Mouse (Mus musculus): ENCODE measurements around the gene Hist1h2ab.

Hist1h2ab gene

DNA sequence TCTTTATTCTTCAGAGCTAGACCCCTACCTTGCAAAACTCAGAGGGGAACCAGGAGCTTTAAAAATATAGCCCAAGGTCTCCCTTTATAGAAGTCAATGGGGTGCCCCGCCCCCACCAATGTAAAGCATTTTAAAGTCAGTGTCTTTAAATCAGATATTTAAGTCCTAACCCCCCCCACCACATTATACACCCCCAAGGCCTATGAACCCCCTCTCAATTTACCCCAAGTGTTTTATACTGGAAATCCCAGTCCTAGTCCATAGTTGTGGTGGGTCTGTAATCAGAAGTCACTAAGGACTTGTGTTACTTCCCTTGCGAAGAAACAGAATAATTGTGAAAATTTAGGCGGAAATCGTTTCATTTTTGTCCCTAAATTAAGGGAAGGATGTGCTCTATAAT, 12.9 kb upstream of the Hist1h2ab start:
- no peak for DNase-seq (ENCODE audit: low read depth, low spot score)

DNA sequence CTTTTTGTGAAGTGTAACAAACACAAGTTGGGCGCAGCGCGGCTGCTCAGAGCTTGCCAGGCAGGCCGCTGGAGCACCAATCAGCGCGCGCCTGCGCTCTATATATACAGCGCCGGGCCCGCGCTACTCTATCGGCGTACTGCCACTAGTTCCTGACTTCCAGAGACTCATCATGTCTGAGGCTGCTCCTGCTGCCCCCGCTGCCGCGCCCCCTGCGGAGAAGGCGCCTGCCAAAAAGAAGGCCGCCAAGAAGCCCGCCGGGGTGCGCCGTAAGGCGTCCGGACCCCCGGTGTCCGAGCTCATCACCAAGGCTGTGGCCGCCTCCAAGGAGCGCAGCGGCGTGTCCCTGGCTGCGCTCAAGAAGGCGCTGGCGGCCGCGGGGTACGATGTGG, 12.3 kb upstream of the Hist1h2ab start, which contains the start of gene Hist1h1c:
Gene Hist1h1c (plus strand): TSS at position 132 of the 392 bp plus-strand sequence.
- DNase-seq (ENCODE audit: low read depth, low spot score): peak; percentile 95

DNA sequence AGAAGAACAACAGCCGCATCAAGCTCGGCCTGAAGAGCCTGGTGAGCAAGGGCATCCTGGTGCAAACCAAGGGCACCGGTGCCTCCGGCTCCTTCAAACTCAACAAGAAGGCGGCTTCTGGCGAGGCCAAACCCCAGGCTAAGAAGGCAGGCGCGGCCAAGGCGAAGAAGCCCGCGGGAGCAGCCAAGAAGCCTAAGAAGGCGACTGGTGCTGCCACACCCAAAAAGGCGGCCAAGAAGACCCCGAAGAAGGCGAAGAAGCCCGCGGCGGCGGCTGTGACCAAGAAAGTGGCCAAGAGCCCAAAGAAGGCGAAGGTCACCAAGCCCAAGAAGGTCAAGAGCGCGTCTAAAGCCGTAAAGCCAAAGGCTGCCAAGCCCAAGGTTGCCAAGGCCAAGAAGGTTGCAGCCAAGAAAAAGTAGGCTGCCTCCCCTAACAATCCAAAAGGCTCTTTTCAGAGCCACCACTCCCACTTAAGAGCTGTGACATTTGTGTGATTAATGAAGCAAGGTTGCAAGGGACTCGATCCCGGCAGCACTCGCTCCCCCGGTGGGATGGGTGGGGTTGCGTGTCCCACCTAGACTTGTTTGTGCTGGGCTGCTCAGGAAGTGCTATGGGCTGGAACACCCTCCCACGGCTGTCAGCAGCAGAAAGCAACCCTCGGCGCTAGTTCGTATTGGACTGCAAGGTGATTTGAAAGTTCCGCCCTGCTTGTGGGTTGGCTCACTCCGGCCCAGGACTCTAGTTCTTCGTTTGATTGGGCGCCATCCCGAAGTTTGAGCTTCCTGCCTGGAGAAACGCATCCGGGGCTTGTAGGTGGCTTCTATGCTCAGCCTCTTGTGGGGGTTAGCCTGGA, 11.6 kb upstream of the Hist1h2ab start:
- peak; percentile 94 for DNase-seq (ENCODE audit: low read depth, low spot score)

DNA sequence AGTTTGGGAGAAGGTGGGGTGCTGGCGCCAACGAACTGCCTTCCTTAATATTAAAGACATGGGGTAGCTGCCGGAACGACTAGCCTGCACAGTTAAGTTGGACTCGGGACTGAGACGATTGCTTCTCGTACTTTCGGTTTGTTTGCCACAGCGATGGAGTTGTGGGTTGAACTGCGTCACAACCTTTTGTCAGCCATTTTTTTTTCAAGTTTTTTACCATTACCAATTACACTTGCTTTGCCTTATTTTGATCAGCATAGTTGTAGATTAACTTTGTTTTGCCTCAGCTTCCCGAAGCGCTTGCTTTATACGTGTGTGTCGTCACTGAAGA, 11.0 kb upstream of the Hist1h2ab start:
- DNase-seq (ENCODE audit: low read depth, low spot score): peak; percentile 92

DNA sequence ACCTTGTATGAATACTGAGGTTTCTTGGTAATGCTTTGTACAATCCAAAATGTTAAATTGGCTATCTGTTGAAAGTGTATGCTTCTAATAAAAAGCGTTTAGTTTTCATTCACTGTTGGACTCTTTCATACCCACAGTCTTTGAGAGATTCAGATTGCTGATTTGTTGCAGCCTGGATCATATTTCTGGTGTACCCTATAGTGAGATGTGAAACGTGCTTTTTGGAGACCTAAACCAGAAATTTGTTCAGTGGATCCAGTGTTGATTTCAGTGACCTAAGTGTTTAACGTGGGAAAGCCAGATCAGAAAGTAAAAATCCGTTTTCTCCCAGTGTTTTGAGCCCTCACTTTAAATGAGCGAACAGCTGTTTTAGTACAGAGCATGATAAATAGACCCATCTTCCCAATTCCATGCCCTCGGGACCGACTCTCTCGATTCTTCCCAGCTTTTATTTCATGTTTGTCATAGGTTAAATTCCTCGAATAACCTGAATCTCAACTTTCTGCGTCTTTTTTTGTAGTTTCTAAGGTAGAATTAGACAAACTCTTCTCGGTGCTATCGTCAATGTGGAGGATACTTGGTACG, 10.6 kb upstream of the Hist1h2ab start:
- no peak for DNase-seq (ENCODE audit: low read depth, low spot score)

DNA sequence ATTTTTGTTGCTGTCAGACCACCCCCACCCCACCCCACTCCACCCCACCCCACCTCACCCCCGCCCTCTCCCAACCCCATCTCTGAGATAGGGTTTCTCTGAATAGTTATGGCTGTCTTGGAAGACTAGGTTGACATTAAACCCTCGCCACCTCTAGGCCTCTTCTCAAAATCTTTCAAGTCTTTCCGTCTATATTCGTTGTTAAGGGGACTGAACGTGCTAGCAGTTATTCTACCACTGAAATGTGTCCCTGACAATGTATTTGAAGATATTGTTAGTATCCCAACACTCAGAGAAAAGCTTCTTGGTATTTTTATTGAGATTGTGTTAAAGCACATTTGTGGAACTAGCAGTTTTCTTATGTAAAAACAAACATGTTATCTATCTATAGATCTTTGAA, 10.0 kb upstream of the Hist1h2ab start:
- DNase-seq (ENCODE audit: low read depth, low spot score): no peak

DNA sequence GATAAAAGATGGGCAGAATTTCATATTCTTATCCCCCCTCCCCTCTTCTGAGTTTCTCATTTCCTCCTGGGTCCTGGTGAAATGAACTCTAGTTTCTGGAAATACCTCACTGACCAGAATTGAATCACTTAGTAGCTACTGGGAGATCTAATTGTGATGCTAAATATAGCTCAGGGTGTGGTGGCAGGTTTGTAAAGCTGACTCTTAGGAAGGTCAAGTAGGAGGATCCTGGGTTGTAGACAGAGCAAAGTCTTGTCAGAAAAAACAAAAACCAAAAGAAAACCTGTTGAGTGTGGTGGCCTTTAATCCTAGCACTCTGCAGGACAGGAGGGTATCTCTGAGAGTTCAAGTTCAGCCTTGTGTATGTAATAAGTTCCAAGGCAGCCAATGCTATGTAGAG, 8.9 kb upstream of the Hist1h2ab start:
- no peak for DNase-seq (ENCODE audit: low read depth, low spot score)

DNA sequence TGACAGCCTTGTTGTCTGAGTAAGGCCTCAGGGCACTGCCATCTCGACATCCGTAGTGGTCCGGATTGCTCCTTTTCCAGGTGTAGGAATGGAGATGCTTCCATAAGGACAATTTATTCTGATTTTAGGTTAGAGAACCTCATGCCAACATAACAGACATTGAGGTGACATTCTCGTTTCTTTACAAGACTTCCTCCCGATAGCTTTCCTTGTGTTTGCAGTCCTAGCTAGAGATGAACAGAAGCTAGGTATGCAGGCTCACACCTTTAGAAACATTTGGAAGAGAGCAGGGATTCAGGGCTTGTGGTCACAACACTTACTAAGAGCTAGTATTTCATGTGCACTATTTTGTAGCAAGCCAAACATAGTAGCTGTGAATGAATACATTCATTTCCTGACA, 7.7 kb upstream of the Hist1h2ab start:
- no peak for DNase-seq (ENCODE audit: low read depth, low spot score)

DNA sequence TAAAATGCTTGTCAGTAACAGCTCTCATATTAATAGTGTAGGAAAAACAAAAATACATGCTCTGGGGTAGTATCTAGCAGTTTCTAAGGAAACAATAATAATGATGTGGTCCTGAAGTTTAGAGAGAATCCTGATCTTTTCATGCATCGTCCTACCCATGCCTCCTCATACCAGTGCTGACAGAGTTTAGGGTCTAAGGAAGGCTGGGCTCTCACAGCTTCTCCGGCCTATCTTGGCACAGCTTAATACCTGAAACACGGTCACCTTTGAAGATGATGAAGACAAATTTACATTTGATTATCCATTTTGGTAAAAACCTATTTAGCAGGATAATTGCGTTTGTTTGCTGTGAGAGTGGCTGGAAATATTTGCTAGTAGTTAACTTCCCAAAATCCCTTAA, 7.0 kb upstream of the Hist1h2ab start:
- DNase-seq (ENCODE audit: low read depth, low spot score): no peak

DNA sequence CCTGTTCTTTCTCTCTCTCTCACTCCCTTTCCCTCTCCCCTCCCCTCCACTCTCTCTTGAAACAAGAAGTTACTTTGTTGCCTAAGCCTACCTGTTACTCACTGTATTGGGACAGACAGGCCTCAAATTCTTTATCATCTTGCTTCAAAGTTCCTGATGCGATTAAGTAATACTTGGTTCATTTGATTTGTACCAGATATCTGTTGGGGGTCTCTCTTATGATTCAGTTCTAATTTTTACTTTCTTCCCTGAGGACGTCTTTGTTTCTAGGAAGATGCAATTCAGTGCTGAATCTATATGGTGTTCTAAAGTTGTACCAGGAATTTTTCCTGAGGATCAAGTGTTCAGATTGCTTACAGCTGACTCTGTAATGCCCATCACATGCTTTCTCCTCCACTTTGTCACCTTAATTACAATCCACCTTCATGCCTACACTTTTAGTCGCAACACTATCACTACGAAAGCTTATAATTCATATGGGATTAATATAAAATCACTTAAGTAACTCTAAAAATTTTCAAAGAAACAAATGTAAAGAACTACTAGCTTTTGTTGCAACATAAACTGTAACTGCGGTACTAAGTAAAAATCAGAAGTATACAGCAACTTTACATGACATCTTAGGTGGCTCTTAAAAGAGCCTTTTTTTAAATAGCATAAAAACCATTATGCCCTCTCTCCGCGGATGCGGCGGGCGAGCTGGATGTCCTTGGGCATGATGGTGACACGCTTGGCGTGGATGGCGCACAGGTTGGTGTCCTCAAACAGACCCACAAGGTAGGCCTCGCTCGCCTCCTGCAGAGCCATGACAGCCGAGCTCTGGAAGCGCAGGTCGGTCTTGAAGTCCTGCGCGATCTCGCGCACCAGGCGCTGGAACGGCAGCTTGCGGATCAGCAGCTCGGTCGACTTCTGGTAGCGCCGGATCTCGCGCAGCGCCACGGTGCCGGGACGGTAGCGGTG, 6.2 kb upstream of the Hist1h2ab start:
- no peak for DNase-seq (ENCODE audit: low read depth, low spot score)

DNA sequence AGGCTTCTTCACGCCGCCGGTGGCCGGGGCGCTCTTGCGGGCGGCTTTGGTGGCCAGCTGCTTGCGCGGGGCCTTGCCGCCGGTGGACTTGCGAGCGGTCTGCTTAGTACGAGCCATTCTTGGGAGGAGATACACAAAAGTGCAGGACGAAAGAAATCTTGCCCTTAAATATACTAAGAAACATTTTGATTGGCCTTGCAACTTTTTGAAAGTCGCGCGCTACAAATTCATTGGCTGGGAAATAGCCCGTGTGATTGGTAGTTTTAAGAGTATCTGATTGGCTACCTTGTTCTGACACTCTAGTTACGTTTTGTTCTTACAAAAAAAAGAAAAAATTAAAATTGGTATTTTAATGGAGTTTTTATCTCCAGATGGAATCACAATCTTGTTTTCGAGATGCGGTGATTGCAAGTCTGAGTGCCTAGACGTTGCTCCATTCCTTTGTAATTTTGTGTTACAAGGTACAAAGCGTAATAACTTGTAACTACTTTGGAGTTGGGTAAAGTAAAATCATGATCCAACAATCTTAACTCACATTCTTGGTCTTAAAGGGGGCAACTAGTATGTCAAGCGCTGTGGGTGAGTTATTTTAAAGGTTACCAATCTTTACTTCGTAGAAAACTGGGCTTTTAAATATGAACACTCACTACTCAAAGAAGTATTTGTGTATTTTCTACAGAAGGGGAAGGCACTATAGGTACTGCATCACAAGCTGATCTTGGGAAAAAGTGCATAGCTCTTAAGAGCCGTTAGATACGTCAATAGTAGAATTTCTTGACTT, 5.4 kb upstream of the Hist1h2ab start, which contains the start of gene Hist1h3c:
Gene Hist1h3c (minus strand): TSS at position 222 of the 781 bp plus-strand sequence.
- DNase-seq (ENCODE audit: low read depth, low spot score): peak; percentile 91

DNA sequence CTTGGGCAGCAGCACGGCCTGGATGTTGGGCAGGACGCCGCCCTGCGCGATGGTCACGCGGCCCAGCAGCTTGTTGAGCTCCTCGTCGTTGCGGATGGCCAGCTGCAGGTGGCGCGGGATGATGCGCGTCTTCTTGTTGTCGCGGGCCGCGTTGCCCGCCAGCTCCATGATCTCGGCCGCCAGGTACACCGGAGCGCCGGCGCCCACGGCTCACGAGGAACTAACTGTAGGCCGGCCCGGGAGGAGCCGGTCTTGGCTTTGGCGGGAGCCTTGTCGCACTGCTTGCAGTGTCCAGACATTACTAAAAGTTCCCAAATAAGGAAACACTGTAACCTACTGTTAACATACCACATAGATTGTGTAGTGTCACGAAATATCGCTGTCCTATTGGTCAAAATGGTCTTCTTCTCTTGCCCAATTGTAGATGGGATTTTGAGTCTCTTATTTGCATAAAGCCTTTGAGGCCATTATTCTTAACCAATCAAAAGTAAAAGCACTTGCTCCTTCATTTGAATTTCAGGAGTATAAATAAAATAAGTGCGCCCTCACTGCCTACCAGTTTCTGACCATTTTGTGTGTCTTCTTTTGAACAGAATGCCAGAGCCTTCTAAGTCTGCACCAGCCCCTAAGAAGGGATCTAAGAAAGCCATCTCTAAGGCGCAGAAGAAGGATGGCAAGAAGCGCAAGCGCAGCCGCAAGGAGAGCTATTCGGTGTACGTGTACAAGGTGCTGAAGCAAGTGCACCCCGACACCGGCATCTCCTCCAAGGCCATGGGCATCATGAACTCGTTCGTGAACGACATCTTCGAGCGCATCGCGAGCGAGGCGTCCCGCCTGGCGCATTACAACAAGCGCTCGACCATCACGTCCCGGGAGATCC, 4.5 kb upstream of the Hist1h2ab start, which contains the start of gene Hist1h2bb:
Gene Hist1h2bb (plus strand): TSS at position 534 of the 880 bp plus-strand sequence.
- DNase-seq (ENCODE audit: low read depth, low spot score): peak; percentile 91

DNA sequence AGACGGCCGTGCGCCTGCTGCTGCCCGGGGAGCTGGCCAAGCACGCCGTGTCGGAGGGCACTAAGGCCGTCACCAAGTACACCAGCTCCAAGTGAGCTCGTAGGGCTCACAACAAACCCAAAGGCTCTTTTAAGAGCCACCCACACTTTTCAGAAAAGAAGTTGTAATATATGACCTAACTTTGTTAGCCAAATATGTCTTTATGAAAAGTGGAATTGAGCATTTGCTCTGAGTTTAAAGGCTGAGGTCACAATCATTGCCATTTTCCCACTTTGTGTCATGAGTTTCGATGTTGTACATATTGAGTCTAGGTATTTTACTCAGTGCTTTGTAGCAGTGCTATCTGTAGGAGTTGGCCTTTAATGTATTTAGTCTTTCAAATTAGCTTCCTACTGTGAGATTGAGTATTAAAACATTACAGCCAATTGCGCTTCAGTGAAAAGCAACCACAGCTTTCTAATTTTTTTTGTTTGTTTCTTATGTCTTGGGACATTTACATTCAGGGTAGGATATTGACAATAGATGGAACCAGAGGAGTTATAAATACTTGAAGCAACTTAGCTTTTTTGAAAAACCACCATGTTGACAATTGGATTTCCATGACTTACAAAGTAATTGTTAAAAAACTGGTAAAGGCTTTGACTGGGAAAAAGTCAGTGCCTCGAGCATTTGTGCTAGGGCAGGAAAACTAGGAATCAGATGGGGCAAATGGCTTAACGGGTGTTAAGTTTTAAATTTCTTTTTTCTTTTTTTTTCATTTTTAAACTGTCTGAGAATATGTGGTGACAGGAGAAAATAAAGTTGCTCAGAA, 3.6 kb upstream of the Hist1h2ab start:
- DNase-seq (ENCODE audit: low read depth, low spot score): peak; percentile 45

DNA sequence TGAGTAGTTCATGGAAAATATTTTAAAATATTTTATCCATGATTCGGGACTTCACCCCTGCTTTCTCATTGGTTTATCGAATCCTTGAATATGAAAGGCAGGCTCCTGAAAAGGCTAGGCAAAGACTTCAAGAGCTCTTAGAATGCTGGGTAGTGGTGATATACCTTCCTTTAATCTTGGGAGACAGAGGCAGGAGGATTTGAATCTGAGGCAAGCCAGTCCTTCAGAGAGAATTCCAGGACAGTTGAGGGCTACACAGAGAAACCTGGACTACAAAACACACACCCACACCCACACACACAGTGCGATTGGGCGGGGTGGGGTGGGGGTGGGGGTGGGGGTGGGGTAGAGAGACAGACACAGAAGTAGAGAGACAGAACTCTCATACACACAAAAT, 3.0 kb upstream of the Hist1h2ab start:
- no peak for DNase-seq (ENCODE audit: low read depth, low spot score)

DNA sequence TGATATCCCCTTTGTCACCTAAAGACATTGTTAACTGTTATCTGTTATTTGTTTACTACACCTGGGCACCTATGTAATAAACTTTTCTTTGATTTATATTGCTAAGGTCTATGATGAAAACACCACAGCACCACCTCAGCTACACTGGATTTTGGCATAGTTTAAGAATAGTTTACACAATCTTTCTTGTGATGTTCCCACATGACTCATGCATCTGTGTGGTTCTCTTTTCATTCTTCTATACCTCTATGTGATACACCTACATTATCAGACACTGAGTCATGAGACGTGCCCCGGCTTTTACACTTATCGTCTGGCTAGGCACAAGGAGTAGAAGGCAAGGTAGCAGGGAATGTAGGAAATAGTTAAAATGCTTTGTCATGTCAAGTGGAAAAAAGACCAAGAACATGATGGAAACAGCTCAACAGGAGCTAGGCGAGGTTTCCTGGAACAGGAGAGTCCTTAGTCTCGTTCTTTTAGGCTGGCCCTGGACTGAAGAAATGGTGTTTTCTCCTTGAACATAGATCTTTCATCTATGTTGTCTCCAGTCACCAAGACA, 1.3 kb upstream of the Hist1h2ab start:
- no peak for DNase-seq (ENCODE audit: low read depth, low spot score)

DNA sequence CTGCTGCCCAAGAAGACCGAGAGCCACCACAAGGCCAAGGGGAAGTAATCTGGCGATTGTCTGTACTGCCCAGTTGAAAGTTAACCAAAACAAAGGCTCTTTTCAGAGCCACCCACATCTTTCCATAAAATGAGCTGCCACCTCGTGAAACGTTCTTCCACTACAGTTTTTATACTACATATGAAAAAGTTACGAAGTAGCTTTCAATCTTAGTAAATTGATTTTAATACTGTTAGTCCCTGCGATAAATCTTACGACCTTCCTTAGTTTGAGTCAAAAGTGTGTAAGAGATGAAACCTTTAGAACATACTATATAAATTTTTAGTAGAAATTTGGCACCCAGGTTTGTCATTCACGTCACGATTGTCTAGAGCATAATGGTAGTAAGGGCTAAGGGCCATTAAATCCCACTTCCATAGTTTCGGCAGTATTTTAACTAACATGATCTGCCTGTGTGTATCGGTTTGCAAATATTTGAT, 591 bp downstream of the Hist1h2ab start:
- DNase-seq (ENCODE audit: low read depth, low spot score): peak; percentile 54

DNA sequence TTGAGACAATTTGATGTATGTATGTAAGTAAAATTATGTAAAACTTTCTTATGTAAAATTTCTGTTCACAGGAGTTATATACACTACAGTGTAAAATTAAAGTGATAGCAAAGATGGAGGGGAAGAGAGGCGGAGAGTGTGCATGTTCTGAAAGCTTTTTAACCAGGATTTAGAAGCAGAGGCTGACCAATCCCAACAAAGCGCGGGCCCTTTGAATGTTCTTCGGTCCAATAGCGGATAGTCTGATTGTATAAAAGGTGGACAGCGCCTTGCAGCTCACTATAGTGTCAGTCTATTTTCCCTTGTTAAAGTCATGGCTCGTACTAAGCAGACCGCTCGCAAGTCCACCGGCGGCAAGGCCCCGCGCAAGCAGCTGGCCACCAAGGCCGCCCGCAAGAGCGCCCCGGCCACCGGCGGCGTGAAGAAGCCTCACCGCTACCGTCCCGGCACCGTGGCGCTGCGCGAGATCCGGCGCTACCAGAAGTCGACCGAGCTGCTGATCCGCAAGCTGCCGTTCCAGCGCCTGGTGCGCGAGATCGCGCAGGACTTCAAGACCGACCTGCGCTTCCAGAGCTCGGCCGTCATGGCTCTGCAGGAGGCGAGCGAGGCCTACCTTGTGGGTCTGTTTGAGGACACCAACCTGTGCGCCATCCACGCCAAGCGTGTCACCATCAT, 1.3 kb downstream of the Hist1h2ab start, which contains the start of gene Hist1h3b:
Gene Hist1h3b (plus strand): TSS at position 201 of the 675 bp plus-strand sequence.
- DNase-seq (ENCODE audit: low read depth, low spot score): peak; percentile 85

DNA sequence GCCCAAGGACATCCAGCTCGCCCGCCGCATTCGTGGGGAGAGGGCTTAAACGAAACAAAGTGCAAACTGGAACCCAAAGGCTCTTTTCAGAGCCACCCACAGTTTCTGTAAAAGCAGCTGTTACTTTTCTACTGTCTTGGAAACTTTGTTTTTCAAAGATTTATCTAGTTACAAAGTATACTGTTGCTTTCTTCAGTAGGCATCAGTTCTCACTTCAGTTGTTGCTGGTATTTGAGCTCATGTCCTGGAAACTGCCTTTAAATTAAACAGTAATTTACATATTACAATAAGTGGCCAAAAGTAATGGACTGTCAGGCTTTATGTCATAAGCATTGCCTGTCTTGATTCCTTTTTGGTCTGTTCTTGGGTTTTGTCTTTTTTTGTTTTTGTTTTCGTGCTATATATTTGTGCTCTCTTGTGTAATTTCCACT, 1.8 kb downstream of the Hist1h2ab start:
- DNase-seq (ENCODE audit: low read depth, low spot score): no peak

Measured in CD4-positive helper T cell, adult 2 months (primary cell).